Mouse (Mus musculus): Measurements from ENCODE around the gene Ribc2.

DNA sequence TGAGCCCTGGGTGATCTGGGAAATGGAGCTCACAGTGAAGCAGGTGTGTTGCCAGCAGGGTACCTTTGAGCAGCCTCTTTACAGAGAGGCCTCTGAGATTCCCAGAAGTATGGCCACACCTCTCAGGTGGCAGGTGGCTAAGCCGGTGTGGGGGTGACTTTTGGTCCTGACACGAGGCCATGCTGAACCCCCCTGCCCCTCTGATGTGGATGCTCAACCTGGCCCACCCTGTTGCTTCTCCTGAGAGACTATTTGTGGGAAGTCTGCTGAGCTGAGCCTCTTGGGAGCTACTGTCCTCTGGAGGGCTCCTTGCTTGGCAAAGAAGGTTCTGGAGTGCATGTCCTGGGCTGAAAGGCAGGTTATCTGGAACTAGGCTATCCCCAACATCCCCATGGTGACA is 10.6 kb downstream of the Ribc2 start:
- no peak for TF ChIP-seq POLR2A (IDR thresholded peaks at IDR 0.05; ENCODE audit: borderline replicate concordance, low read depth, low read length)
- TF ChIP-seq CTCF (IDR thresholded peaks at IDR 0.05; ENCODE audit: low read depth, low read length): no peak

Data from bone marrow macrophage, adult 2 months (primary cell).